Mouse (Mus musculus) heart, postnatal 4 days (tissue): ENCODE results near the gene 4930404H24Rik. TPM values are rescaled to one million over a fixed set of nuclear protein-coding genes. Genes with fewer than 3 reads are reported as not detected.

Experiments used
- DNase-seq: peaks from one replicate; pipeline ENCODE4 v3.0.0; 2021
- total RNA-seq, 2 experiments: library from RNA; stranded (reverse); gene quantifications; 2 replicates each; pipeline ENCODE4 v1.2.3; 2021

The 4930404H24Rik gene
- total RNA-seq, 2 experiments from 2014 or later, result not detected

GRCm38 (mm10) chr2:153511562-153511961 lies 19.0 kb downstream of the 4930404H24Rik start:
- DNase-seq, result no peak

GRCm38 (mm10) chr2:153512416-153513323 lies 20.1 kb downstream of the 4930404H24Rik start:
- no peak for DNase-seq

GRCm38 (mm10) chr2:153513983-153514382 lies 21.4 kb downstream of the 4930404H24Rik start:
- no peak for DNase-seq

GRCm38 (mm10) chr2:153514497-153515380 lies 22.1 kb downstream of the 4930404H24Rik start:
- peak; percentile 59 for DNase-seq

DNA sequence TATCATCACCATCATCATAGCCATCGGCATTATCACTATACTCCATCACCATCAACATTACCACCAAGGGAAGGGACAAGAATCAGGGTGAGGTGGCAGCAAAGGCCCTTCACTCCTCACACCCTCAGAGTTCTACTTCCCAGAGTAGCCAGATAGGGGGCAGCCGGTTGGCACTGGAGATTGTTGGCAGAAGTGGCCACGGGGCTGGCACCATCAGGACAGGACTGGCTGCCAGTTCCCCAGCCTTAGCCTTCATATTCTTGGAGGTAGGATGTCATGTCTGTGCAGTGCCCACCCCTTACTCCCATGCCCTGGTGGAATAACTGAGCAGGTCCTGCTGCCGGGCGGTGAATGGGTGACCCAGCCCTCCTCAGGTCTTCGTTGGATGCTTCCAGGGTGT lies 23.0 kb downstream of the 4930404H24Rik start:
- DNase-seq, result no peak

DNA sequence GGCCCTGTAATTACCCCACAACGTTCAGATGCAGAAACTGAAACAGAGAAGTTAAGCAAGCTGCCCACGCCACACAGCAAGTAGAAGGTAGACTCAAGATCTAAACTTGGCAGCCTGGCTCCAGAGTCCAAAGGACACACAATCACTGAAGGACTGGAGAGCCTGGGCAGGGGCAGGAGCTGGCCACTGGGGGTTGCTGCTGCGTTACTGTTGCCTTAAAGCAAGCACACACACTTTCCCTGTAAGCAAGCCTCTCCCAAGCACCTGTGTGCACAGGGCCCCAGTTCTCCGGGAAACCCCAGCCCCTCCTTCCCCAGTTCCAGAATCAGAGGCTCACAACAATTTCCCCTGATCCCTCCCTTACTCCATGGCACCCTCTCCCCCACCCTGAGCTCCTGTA lies 24.4 kb downstream of the 4930404H24Rik start:
- DNase-seq, result peak; percentile 44

DNA sequence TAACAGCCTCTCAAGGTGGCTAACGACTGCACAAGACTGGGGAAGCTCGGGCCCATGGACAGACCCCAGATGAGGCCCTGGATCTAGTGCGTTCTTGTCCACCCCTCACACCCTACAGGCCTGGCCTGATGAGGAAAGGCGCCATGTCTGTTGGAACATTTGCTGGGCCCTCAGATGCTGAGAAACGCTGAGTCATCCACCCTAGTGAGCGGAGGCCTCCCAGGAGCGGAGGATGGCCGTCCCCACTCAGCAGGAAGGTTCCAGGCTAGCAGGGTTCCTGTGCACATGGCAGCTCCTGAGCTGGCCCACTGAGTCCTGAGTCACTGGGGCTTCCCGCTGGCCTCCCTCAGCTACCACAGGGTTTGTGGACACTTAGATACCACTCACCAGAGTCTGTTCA lies 27.5 kb downstream of the 4930404H24Rik start:
- no peak for DNase-seq

DNA sequence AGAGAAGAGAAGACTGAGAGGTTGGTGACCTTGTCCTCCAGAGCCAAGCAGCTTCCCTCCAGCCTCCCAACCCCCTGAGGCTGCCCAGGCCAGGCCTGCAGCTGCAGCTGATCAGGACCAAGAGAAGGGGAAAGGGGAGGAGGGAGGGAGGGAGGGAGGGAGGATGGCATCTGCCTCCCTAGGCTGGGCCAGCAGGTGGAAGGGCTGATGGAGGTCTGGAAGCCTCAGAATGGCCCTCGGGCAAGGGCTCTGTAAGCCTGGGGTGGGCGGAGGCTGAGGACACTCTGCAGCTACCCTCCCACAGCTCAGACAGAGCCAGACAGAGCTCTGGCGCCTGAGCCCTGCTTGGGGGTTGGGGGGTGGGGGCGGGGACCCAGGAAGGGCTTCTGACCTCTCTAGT lies 29.7 kb downstream of the 4930404H24Rik start:
- no peak for DNase-seq

DNA sequence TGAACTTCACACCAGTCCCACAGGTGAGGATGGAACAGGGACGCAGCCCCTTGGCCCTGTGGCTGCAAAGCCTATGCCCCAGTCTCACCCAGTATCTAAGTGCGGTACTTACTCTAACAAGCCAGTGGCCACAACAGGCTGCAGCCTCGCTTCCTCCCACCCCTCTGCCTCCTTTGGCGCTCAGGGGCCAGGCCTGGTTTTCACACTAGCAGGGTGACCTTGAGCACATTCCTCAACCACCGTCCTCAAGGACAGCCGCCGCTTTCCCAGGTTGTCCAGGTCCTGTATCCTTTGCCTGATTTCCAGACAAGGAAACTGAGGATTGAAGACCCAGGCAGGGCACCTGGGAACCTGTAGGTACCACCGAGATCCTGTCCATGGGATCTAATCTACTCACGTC lies 30.6 kb downstream of the 4930404H24Rik start:
- no peak for DNase-seq

- DNase-seq, result no peak
Measured at GRCm38 (mm10) chr2:153523656-153524055, 31.1 kb downstream of the 4930404H24Rik start.

- DNase-seq, result no peak
Measured at GRCm38 (mm10) chr2:153524727-153525126, 32.1 kb downstream of the 4930404H24Rik start.

DNA sequence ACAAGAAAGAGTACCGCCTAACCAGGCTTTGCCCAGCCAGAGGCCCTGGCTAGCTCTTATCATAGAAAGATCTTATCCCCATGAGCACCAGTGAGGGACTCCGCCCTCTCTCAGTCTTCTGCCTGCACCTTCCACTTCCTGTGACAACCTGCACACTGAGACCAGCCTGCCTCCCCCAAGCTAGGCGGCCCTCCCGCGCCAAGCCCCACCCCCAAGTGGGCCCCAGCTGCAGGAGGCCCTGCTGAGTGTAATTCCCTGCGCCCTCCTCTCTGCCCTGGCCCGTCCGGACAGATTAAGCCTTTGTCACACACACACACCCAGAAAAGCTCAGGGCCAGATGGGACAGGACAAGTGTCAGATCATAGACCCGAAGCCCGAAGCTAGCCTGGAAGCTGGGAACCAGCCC lies 33.3 kb downstream of the 4930404H24Rik start:
- peak; percentile 44 for DNase-seq

DNA sequence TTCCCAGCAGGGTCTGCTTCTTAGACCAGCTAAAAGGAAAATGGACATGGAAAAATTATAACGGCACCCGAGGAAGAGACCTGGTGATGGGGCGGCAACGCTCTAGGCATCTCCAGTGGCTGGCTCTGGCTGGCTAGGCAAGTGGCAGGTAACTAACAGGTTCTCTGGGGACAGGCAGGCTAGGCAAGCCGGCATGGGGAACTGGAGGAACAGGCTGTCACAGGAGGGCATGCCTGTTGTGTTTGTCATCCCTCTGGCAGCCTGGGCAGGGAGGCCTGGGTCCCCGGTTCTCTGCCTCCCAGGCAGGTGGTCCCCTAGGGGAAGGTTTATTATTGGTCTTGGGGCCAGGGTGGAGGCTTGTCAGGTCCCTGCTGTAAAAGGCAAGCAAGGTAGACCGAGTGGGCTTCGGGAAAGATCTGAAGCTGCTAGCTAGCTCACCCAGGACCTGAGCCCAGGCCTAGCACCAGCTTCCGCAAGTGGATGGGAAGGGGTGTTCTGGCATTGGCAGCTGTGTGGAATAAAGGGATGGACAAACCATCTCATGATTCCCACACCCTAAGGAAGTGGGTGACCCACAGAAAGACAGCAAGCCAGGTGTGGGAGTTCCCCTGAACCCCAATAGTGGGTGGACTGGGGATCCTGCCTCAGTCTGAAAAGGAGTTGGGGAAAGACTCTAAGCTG lies 34.4 kb downstream of the 4930404H24Rik start:
- no peak for DNase-seq

DNA sequence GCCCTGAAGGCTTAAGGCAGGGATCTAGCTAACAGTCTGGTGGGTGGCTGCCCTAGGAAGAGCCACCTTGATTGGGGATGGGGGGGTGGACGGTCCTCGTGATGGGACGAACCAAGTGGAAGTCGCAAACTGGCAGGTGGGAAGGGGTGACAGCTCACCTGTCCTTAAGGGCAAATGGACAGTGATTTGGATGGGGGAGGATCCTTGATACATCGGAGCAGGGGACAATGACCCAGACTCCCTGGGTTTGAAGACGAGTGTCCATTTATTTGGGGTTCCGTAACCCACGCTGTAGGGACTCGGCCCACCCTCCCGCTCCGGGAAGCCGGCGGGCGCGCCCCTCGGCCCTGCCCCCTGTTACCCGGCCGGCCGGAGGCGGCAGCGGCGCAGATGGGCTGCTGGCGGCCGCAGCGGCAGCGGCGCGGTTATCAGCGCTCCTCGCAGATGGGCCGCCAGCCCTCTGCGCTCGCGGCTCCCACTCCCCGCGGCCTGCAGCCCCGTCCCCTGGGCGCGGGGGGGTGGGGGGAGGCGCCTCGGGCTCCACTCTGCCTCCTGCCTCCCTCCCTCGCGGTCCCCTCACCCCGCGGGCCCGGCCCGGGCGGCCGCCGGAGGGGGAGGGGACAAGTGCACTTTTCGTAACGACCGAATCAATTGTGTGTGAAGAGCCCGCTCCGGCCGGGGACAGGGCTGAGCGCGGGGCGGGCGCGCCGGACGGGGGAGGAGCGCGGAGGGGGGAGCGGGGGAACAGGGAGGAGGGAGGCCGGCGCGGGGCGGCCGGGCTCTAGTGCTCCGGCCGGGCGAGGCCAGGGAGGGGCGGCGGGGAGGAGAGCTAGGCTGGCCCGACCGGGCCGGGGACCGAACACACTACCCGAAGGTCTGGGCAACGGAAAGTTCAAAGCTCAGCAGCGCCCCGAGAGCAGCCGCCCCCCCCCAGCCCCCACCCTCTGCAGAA lies 35.3 kb downstream of the 4930404H24Rik start:
- peak; percentile 60 for DNase-seq

GRCm38 (mm10) chr2:153528571-153529364 lies 36.2 kb downstream of the 4930404H24Rik start:
- peak; percentile 53 for DNase-seq

DNA sequence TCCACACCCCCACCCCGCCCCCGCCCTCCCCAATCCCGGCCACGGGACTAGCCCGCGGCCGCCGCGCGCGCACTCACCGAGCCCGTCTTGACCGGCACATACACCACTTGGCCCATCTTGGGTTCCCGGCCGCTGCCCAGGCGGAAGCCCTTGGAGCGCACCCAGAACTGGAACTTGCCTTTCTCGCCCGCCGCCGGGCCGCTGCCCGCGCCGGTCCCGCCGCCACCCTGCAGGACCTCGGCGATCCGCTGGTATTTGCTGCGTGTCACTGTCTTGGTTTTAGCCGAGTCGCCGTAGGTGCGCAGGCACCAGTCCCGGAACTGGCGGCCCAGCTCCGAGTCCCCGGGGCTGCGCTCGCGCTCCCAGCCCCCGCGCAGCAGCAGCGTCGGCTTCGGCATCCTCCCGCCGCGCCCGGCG lies 36.8 kb downstream of the 4930404H24Rik start:
- DNase-seq, result peak; percentile 55

GRCm38 (mm10) chr2:153529931-153530766 lies 37.6 kb downstream of the 4930404H24Rik start, which contains the start of gene Nol4l:
Nol4l (minus strand) TSS chr2:153529971.
- DNase-seq, result no peak

DNA sequence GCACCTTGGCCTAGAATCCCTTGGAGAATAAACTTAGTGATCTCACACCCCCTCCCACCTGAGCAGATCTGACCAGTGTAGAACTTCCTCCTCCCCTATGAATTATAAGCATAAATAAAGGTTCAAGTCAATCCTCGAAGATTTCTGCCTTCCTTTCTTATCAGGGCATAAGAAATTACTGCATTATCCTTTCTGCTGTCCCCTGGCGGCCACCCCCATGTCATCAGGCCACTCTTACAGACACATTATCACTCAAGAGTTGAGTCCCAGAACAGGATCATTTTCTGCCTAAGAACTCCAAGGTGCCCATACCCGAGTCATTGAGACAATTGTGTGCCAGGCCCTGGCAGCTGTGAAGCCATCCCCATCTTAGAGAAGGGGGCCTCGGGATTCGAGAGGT lies 38.4 kb downstream of the 4930404H24Rik start:
- DNase-seq, result no peak

GRCm38 (mm10) chr2:153533981-153534380 lies 41.4 kb downstream of the 4930404H24Rik start:
- DNase-seq, result no peak
